Mouse (Mus musculus): ENCODE measurements around the gene Gm20683.

DNA sequence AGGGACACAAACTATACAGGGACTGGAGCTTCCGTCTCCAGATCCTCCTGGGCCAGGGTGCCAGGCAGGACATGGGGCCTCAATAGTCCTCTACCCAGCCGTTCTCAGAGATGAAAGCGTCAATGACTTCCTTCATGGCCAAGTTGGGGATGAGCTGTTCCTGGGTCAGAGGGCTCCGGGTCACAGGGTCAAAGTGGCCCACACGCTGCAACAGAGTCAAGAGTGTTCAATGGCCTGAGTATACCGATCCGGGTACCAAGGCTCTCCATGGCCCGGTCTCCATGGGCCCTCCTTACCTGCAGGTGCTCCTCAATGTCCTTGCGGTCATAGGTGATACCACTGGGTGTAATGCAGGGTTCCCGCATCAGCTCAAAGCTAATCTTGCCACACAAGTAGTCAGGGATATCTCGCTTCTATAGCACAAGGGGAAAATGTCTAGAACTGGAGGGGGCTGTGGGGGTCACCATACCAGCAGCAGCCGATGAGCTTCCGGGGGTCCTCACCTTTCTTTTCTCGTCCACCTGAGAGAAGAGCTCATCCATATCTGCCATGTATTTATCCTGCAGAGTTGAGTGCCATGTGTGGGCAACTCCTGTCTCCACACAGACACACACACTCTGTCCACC, 10.6 kb downstream of the Gm20683 start:
- TF ChIP-seq POLR2A (IDR thresholded peaks at IDR 0.05; ENCODE audit: insufficient read depth, low read depth, low read length) (no peak), CTCF (IDR thresholded peaks at IDR 0.05; ENCODE audit: insufficient read depth, low read depth, low read length) (no peak)
